Mouse (Mus musculus) embryo, embryonic 9.5 days (tissue): ENCODE results near the gene Me1.

Experiments
- DNase-seq: peaks from one replicate; pipeline ENCODE4 v3.0.0-alpha.2; 2017; ENCODE audit errors: extremely low spot score

The Me1 gene

GRCm38 (mm10) chr9:86708921-86709320 lies 13.2 kb upstream of the Me1 start:
- DNase-seq = no peak

- DNase-seq = no peak
These were observed 11.7 kb upstream of the Me1 start for GRCm38 (mm10) chr9:86707431-86707830.

DNA sequence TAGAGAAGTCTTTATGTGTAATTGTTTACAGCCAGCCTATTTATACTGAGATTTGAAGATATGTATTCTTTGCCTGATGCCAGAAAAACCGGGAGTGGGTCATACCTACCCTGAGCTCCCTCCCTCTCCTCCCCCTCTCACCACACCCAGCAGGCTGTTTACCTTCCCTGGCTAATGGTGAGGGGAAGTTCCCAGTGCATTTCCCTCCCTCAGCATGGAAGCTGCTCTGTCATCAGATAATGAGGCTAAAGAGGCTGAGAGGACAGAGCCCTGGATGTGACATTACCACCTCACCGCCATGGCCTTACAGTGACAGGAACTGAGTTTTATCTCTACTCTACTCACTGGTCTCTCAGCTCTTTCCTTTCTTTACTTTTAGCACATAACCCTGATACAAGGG lies 6.1 kb upstream of the Me1 start:
- no peak for DNase-seq

- DNase-seq = no peak
These were observed 5.5 kb upstream of the Me1 start for GRCm38 (mm10) chr9:86701264-86701663.

- DNase-seq = peak; percentile 52
These were observed 445 bp downstream of the Me1 start for GRCm38 (mm10) chr9:86695199-86695817.

DNA sequence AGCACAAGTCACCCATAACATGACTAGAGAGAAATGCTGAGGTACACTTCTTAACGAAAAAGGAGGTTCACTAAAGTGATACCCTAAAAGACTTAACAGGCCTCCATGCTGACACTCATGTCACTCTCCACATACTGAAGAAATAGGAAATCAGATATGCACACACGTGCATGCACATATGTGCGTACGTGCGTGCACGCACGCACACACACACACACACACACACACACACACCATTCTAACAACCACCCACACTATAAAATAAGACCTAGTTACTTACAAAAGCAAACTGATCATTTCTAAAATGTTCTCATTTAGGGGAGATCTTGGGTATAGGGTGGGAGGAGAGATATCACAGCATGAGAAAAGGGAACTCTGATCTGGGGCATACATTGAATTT lies 1.1 kb downstream of the Me1 start:
- no peak for DNase-seq

DNA sequence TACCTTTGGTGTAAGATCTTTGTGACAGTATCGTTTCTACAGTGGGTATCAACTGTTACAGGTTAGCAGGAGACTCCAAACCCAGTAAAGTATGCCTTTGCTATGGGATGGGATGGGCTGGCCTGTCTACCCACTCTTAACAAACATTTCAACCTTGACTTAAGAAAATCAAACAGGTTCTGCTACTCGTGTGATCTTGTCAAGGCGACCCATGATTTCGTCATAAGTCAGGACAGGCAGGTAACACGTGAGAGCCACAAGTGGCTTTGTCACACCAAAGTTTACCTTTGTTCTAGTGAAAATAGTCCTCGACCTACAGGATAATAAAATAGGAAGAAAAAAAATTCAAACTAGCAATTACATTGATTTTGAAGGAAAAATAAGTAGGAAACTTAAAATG lies 1.8 kb downstream of the Me1 start:
- DNase-seq = no peak

DNA sequence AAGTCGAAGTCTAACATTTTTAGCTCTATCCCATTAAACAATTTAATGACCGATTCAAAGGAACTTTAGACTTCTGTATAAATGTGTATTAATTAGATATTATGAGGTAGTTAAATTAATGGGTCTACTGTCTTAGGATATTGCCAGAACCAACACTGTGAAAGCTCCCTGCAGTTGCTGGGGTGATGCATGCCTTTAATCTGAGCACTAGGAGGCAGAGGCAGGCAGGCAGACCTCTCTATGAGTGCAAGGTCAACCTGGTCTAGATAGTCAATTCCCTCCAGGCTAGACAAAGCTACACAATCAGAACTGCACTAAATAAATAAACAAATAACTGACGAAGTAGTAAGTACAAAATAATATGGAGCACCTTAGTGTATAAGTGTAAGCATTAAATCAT lies 3.1 kb downstream of the Me1 start:
- DNase-seq = no peak

DNA sequence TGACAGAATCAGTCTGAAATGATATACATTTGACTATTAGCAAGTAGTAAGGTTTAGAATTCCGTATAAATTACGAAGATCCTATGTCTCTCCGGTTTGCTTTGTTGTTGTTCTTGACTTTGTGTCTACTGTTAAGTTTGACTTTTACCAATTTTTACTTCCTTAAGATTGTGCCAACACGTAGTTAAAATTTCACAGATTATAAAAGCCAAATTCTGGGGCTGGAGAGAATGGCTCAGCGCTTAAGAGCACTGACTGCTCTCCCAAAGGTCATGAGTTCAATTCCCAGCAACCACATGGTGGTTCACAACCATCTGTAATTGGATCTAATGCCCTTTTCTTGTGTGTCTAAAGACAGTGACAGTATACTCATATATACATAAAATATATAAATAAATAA lies 3.5 kb downstream of the Me1 start:
- DNase-seq = no peak

DNA sequence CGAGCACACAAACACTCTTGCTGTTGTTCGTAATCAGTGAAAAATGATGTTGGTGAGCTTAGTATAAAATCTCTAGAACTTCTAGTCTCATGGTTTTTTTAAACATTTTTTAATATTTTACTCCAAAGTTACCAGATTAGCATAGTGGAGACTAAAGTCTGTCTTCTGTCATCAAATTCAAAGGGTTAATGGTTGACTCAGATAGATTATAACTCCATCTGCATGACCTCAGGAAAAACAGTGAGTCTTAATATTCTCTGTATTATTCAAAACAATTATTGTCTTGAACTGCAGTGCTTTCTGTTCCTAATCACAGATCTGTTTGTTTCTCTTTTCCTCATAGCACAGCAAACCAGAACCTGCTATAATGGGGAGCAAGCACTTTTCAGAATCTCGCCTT lies 4.7 kb downstream of the Me1 start:
- DNase-seq = no peak

GRCm38 (mm10) chr9:86683713-86684209 lies 12.0 kb downstream of the Me1 start:
- no peak for DNase-seq

DNA sequence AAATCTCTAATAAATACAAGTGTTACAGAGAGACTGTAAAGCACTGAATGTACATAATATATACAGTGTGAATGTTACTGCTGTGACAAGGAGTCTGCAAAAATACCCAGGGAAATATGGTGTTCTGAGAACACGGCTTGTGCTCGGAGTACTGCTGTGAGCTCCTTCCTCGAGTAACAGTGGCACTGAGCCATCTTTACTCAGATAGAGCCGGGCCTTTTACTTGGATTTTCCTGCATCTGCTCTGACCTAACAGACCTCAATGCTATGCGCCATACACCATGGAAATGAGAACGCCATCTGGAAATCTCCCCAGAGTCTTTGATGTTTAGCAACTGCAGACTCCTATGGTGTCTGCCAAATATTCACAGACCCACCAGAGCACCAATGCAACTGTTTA lies 12.9 kb downstream of the Me1 start:
- DNase-seq = no peak

DNA sequence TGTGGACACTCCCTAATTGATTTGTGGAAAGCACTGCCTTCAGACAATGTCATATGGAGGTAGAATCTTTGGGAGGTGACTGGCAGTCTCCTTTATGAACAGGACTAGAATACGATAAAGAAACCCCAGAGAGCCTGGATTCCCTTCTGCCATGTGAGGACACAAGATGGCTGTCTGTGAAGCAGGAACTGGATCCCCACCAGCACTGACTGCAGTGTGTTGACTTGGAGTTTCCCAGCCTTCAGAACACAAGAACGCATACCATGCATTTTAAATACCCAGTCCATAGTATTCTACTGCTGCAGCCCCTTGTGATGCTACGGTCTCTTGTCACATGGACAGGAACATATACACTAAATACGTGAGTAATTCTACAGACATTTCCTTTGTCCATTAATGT lies 13.5 kb downstream of the Me1 start:
- no peak for DNase-seq

DNA sequence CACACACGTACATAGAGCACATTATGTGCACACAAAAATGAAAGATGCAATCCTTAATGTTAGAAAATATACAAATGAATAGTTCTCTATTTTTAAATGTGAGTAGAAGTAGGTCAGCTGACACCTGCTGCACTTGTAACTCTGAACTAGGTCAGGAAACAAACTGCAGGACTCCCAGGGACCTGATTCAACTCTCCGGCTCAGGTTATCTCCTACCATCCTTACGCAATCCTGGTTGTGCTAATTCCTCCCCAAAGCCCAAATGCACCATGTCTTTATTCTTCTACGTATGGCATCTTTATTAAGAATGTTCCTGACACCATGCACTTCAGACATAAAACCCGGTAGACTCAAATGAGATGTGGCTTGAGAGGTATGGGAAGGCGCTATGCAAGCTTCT lies 15.3 kb downstream of the Me1 start:
- no peak for DNase-seq

DNA sequence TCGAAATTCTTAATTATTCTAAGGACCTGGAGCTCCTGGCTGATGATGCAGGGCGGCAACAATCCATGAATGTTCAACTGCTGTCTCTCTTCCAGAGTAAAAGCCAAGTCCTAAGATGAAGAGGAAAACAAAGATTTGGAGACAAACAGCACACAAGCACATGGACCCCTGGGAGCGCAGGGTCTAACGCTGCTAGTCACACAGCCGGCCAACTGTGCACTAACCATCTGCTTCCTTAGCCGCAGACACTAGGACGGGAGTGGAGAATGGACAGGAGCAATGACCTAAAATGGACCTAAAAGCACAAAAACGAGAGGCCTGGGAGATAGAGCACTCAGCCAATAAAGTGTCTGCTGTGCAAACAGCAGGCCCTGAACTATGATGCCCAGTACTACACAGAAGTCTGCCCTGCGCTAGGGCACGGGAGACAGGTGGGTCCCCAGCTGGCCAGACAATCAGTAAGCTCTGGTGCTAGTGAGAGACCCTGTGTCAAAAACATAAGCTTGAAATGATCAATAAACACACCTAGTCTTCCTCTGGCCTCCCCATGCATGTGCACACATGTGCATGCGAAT lies 15.8 kb downstream of the Me1 start:
- DNase-seq = no peak

DNA sequence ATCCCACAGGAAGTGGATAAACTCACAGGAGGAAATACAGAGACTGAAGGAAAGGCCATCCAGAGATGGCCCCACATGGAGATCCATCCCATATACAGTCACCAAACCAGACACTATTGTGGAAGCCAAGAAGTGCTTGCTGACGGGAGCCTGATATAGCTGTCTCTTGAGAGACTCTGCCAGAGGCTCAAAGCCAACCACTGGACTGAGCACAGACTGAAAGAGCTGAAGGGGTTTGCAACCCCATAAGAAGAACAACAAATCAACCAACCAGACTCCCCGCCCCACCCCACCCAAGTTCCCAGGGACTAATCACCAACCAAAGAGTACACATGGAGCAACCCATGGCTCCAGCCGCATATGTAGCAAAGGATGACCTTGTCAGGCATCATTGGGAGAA lies 19.5 kb downstream of the Me1 start:
- DNase-seq = no peak

DNA sequence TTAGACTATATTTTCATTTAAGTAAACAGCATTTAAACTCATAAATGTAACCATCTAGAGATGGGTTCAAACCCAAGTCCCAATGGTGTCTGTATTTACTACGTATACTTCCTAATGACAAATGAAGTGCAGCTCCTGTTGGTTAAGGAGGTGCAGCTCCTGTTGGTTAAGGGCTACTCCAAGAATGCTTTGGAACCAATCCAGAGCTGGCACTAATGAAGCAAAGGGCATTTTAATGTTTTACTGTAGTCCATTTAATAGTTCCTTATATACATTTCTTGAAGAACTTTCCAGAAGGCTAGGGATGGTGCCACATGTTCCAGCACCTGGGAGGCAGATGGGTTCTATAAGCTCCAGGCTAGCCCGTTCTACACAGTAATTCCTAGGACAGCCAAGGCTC lies 20.3 kb downstream of the Me1 start:
- DNase-seq = no peak

GRCm38 (mm10) chr9:86672907-86673472 lies 22.8 kb downstream of the Me1 start:
- no peak for DNase-seq

DNA sequence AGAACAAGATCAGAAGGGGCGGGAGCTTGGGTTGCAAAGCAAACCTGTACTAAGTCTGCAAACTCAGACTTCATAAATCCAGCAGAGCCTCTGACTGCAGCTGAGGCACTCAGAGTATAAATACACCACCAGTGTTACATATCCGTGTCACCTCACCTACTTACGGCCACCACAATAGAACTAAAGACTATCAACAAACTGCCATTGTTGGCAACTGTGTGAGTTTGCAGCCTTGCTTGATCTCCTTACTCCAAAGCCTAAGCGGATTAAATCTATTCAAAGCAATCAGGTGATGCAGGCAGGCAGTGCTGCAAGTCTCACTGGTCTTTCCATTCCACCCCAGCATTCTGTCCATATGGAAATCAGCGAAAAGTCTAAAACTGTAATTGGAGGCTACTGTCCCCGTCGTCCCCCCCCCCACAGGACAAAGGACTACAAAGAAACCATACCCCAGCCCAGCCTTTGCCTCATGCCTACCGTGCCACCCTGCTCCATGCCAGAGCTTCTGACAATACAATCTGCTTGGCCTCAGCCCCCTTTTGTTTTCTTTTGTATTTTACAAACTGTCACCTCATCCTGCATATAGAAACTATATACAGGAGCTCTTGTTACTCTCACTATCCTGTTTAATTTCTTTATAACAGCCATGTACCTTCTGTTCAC lies 27.0 kb downstream of the Me1 start:
- DNase-seq = no peak

DNA sequence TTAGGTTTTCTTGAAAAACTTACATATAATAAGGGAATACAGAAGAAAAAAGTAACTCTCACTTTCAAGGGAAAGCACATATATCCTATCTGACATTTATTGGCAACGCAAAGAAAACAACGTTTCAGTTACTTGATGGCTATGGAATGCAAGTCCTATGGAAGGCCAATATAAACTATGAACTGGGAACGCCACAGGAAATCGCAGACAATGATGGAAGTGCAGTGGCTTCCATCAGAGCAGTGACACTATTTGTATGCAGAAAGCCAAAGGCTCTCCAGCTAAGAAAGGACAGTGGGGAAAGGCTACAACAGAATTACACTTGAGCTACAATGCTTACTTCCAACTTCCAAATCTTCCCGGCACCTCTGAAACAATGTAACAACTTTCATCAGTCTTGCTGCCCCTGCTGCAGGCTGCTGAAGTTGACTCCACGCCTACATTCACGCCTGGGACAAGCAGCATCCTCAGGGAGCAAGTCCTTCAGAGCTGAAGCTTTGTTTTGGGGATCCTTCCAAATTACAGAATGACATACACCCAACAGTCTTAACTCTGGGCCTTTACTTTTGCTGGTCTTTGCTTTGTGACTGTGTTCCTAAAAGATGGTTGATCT lies 28.5 kb downstream of the Me1 start:
- DNase-seq = no peak

DNA sequence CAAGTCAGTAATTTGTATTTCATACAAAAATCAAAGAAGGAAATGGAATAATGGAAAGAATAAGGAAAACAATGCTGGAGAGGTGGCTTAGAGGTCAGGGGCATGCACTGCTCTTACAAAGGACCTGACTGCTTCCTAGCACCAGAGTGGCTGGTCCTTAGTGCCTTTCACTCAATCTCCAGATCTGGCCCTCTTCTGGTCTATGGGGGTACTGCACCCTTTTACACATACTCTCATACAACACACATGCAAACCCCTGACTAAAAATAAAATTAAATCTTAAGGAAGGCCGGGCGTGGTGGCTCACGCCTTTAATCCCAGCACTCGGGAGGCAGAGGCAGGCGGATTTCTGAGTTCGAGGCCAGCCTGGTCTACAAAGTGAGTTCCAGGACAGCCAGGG lies 34.1 kb downstream of the Me1 start:
- DNase-seq = peak; percentile 27

DNA sequence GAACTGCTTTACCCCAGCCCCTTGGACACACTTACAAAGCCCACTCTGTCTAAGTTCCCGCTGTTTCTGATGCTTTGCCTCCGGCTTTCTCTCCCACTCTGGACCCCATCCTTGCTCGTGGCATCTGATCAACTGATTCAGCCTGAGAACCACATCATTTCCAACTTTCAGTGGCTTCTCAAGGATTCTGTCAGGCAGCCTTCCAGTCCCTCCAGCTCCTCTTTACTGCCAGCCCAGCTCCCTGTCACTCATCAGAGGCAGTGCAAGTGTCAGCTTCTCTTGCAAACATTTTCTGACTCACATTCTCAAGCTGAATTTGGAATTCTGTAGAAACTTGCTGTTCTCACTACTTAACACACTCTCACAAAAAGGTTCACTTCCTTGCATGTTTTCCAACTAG lies 34.5 kb downstream of the Me1 start:
- DNase-seq = no peak

- no peak for DNase-seq
These were observed 35.4 kb downstream of the Me1 start for GRCm38 (mm10) chr9:86660327-86660726.
